Mouse (Mus musculus): ENCODE measurements at regions not wholly inside any gene's neighbourhood (a gene's known extent, or its start where the extent isn't known, plus 50 kb on each side); places are given as distances from the start of the nearest gene placed in this dataset.
A peak's percentile ranks its signal among the peaks of the same experiment; 100 is the strongest.

GRCm38 (mm10) chr13:107873244-107873667 is 171.0 kb upstream of the Smim15 start:
- TF ChIP-seq CTCF (IDR thresholded peaks at IDR 0.05; ENCODE audit: low read depth) (peak; percentile 31; the same call in 1 of the 2 replicates), EP300 (IDR thresholded peaks at IDR 0.05; ENCODE audit: low read depth) (no peak)
